Mouse (Mus musculus) naive thymus-derived CD4-positive, alpha-beta T cell, adult 5 months (primary cell): ENCODE results near the gene Cdh19. TPM values are rescaled to one million over a fixed set of nuclear protein-coding genes. Genes with fewer than 3 reads are reported as not detected.

Source experiments
- polyA plus RNA-seq: library from polyadenylated mRNA; unstranded; fragments of 100-300 nt; shearing (Covaris generic); gene quantifications from one replicate; pipeline ENCODE4 v1.2.1, GENCODE M21; 2017

Gene Cdh19
- polyA plus RNA-seq: not detected

GRCm38 (mm10) chr1:110977484-110977883, at the start of gene Cdh19:
TSS of gene Cdh19 (minus strand) at chr1:110977584.

